Mouse (Mus musculus): Measurements from ENCODE around the gene 1700003H04Rik. TPM values are rescaled to one million over a fixed set of nuclear protein-coding genes. Genes with fewer than 3 reads are reported as not detected.

Gene 1700003H04Rik
- total RNA-seq (2014; fragmentation: Nextera tagmentation): not detected in 2 replicates
- not detected in 2 replicates for total RNA-seq (2017)

DNA sequence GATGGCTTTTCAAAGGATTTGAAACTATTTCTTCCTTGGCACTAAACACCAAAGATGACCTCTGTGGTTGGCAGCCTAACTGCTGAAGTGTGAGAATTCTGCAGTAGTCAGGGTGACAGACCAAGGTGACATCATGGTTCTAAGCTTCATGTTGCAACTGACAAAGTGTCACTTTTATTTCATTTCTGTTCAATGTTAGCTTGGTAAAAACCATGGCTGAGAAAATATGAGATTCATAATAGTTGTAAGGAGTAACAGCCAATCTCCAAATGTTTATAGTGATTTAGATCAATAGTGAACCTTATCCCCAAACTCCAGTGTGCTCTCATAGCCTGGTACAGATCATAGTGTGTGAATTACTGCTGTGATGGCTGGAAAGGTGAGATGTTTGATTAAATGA is at the start of gene 1700003H04Rik:
Gene 1700003H04Rik (minus strand): TSS at position 101 of the 400 bp plus-strand sequence.
- ATAC-seq (replicated peaks; ENCODE audit: low FRiP score, low TSS enrichment, poor library complexity, severe bottlenecking): no peak

- ATAC-seq (replicated peaks; ENCODE audit: low FRiP score, low TSS enrichment, poor library complexity, severe bottlenecking): no peak
Observed at GRCm38 (mm10) chr3:124623031-124623430, 42.1 kb upstream of the 1700003H04Rik start.

DNA sequence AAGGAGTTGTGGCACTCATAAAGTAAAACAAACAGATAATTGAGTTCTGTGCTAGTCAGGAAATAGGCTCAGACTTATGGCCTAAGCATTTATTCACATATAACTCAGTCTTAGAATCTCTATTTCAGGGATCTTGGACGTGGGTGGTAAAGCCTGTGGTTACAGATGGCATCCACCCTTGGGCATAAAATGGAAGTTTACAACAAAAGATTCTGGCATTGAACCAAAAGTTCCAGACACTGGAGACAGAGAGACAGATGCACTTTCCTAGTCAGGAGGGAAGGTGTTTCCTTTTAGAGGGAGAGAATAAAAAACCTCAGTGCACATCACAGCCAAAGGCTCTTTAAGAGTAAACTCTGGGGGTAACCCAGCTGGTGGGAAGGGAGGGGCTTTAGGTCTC is 32.4 kb upstream of the 1700003H04Rik start:
- ATAC-seq (replicated peaks; ENCODE audit: low FRiP score, low TSS enrichment, poor library complexity, severe bottlenecking): no peak

DNA sequence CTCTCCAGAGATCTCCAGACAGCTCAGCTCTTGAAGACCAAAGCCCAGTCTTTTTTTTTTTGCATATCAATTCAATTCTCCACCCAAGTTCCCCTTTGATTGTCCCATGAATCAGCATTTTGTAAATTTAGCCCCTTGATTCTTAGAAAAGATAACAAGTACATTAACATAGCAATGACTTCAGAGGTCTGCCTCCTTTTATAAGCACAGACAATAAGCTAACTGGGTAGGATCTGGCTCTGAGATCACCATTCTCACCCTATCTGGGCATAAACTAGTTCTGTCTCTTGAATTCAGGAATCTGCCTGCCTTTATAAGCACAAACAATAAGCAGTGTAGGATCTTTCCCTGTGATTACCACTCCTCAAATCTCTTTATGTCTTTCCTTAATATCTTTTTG is 29.1 kb upstream of the 1700003H04Rik start:
- no peak for ATAC-seq (replicated peaks; ENCODE audit: low FRiP score, low TSS enrichment, poor library complexity, severe bottlenecking)

GRCm38 (mm10) chr3:124606021-124606517 is 25.2 kb upstream of the 1700003H04Rik start:
- ATAC-seq (replicated peaks; ENCODE audit: low FRiP score, low TSS enrichment, poor library complexity, severe bottlenecking): no peak

- no peak for ATAC-seq (replicated peaks; ENCODE audit: low FRiP score, low TSS enrichment, poor library complexity, severe bottlenecking)
Observed at GRCm38 (mm10) chr3:124605518-124605917, 24.6 kb upstream of the 1700003H04Rik start.

DNA sequence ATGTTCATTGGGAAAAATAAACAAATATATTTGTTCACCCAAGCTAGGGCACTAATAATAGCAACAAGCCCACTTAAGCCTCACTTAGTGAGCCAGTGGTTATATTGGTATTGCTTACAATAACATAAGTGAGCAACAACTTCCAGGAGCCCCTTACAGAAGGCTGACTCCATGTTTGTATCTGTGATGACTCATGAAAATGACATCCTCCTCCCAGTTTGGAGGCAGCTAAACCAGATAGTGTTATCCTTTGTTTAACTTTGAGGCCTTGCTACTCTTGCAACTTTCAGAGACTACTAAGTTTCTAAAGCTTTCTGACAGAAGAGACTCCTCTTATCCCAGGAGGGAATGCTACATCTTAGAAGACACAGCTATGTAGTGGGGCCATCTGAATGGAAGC is 16.9 kb upstream of the 1700003H04Rik start:
- no peak for ATAC-seq (replicated peaks; ENCODE audit: low FRiP score, low TSS enrichment, poor library complexity, severe bottlenecking)

DNA sequence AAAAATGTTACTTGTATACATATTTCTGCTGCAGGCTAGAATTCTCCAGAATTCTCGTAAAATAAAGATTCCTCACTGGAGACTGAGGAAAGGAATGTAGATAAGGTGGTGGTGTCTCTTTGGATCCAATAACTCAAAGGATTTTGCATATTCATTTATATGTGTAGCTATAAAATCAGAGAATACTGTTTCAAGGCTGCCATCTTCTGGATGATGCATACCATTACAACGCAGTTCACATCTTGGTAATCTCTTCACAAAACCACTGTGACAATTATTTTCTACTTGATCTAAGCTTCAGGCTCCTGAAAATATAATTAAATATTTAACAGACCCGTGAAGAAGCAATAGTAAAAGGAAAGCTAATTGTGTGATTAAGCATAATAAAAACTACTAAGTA is 6.6 kb upstream of the 1700003H04Rik start:
- ATAC-seq (replicated peaks; ENCODE audit: low FRiP score, low TSS enrichment, poor library complexity, severe bottlenecking): peak; percentile 75

DNA sequence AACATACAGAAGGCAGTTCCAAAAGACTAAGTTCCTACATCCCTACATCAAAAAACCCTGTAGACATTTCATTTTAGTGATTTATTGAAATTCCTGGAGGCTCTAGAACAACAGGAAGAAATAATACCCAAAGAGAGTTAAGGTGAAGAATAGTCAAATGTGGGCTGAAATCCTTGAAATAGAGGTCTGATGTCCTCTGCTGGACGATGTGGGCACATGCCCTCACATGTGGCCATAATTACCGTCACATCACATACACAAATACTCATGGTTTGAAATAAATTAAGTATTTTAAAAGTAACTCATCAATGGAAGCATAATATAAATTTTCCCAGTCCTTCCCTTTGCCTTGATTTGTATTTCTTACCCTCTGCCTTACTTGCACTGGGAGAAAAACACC is 4.9 kb upstream of the 1700003H04Rik start:
- no peak for ATAC-seq (replicated peaks; ENCODE audit: low FRiP score, low TSS enrichment, poor library complexity, severe bottlenecking)

DNA sequence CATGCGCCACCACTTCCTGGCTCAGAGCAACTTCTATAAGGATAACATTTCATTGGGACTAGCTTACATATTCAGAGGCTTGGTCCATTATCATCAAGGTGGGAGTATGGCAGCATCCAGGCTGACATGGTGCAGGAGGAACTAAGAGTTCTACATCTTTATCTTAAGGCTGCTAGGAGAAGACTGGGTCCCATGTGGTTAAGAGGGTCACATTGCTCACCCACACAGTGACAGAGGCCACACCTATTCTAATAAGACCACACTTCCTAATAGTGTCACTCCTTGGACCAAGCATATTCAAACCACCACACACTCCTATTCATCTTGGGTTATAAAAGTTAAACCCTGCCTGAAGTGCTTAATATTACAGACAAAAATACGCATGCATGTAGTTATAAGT is 23.6 kb downstream of the 1700003H04Rik start:
- ATAC-seq (replicated peaks; ENCODE audit: low FRiP score, low TSS enrichment, poor library complexity, severe bottlenecking): no peak

DNA sequence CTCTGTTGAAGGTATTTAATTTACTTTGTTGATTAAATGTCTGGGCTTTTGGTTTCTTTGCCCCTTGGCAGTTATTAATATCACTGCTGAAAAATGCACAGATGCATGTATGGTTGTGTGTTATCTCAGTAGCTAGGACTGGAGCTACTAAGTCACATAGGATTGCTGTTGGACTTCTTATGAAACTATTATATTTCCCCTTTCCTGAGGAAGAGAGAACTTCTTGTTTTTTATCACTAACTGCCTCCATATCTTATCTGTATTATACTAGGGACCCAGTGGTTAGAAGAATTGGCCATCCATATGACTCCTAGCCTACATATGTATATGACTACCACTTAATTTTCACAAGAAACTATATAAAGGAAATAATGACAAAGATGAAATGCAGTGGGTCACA is 24.9 kb downstream of the 1700003H04Rik start:
- ATAC-seq (replicated peaks; ENCODE audit: low FRiP score, low TSS enrichment, poor library complexity, severe bottlenecking): no peak

DNA sequence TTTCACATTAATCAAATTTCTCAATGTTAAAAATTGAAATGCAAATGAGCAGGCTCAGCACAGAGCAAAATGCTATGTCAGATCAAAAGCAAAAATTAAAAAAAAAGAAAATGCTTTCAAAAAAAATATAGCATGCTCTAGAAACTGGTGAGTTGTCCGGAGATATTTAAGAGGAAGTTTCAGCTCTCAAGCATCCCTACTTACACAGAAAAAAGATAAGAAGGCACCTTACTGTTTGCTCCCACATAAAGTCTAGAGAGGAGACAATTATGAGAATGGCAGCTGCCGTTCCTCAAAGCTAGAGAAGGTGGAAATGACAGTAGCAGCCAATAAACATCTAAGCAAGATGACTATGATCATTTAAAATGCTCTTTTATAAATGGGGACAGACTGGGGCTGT is 25.8 kb downstream of the 1700003H04Rik start:
- no peak for ATAC-seq (replicated peaks; ENCODE audit: low FRiP score, low TSS enrichment, poor library complexity, severe bottlenecking)

- ATAC-seq (replicated peaks; ENCODE audit: low FRiP score, low TSS enrichment, poor library complexity, severe bottlenecking): no peak
Observed at GRCm38 (mm10) chr3:124548898-124549297, 32.0 kb downstream of the 1700003H04Rik start.

- ATAC-seq (replicated peaks; ENCODE audit: low FRiP score, low TSS enrichment, poor library complexity, severe bottlenecking): no peak
Observed at GRCm38 (mm10) chr3:124538260-124538659, 42.6 kb downstream of the 1700003H04Rik start.

- ATAC-seq (replicated peaks; ENCODE audit: low FRiP score, low TSS enrichment, poor library complexity, severe bottlenecking): no peak
Observed at GRCm38 (mm10) chr3:124536602-124537001, 44.3 kb downstream of the 1700003H04Rik start.

DNA sequence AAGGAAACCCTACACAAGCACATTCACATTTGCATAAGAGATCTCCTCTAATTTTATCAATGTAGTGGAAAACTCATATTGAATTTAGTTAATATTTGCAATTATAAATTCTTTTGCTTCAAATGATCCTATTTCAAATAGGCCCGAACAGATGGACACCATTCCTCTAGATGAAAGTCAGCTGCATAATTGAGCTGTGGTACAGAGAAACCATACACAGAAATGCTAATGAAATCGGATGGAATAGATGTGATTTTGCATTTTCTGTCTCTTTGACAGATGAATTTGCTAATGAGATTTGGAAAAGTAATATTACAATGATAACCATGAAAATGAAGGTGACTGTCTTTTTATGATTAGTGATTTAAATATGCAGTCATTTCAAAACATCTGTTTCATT is 62.1 kb downstream of the 1700003H04Rik start:
- no peak for ATAC-seq (replicated peaks; ENCODE audit: low FRiP score, low TSS enrichment, poor library complexity, severe bottlenecking)

Other genes with a start within 250 kb of the 1700003H04Rik start
- gene 1700006A11Rik, start 155.1 kb downstream of the 1700003H04Rik start, total RNA-seq (2014; fragmentation: Nextera tagmentation): not detected in 2 replicates
- not detected in 2 replicates for gene 1700006A11Rik, start 155.1 kb downstream of the 1700003H04Rik start, total RNA-seq (2017)

All from megakaryocyte-erythroid progenitor cell, adult 5-6 weeks (primary cell).